Mouse (Mus musculus) stomach, embryonic 14.5 days (tissue): Measurements from ENCODE around the gene Cdh6. TPM values are rescaled to one million over a fixed set of nuclear protein-coding genes. Genes with fewer than 3 reads are reported as not detected.

Source experiments
- ATAC-seq: fragments of 200-750 bp; cut with Nextera tagmentation; 2 replicates; pipeline ENCODE4 v1.8.0; 2017; ENCODE audit warnings: low read depth, moderate TSS enrichment; ENCODE audit not compliant: insufficient number of reproducible peaks, insufficient read depth, low FRiP score
- H3K27ac ChIP-seq: fragments of 300-500 bp; sonication (generic); 2 replicates; pipeline ENCODE4 v1.5.1; 2014; ENCODE audit warnings: mild to moderate bottlenecking, low read length, moderate library complexity, mixed read lengths
- H3K27me3 ChIP-seq: fragments of 300-500 bp; sonication (generic); 2 replicates; pipeline ENCODE4 v1.6.1; 2014; ENCODE audit warnings: low read length, control low read depth, mixed read lengths; ENCODE audit not compliant: control insufficient read depth, insufficient read depth
- H3K36me3 ChIP-seq: fragments of 300-500 bp; sonication (generic); 2 replicates; pipeline ENCODE4 v1.6.1; 2014; ENCODE audit warnings: mild to moderate bottlenecking, control low read depth, low read length, moderate library complexity, mixed read lengths; ENCODE audit not compliant: control insufficient read depth, insufficient read depth
- H3K4me1 ChIP-seq: fragments of 300-500 bp; sonication (generic); 2 replicates; pipeline ENCODE4 v1.6.1; 2014; ENCODE audit warnings: low read length, control low read depth, mixed read lengths; ENCODE audit not compliant: control insufficient read depth, insufficient read depth
- H3K4me2 ChIP-seq: fragments of 300-500 bp; sonication (generic); replicated peaks from 2 replicates; pipeline ENCODE4 v1.6.1; 2014; ENCODE audit warnings: low read depth, low read length, control low read depth
- H3K4me3 ChIP-seq: fragments of 300-500 bp; sonication (generic); 2 replicates; pipeline ENCODE4 v1.5.1; 2014; ENCODE audit warnings: low read depth, low read length, control low read depth
- H3K9ac ChIP-seq: fragments of 300-500 bp; sonication (generic); replicated peaks from 2 replicates; pipeline ENCODE4 v1.6.1; 2014; ENCODE audit warnings: low read depth, mild to moderate bottlenecking, control low read depth, low read length, moderate library complexity, mixed read lengths
- H3K9me3 ChIP-seq: fragments of 300-500 bp; sonication (generic); 2 replicates; pipeline ENCODE4 v1.6.1; 2016; ENCODE audit warnings: low read depth, low read length, control low read depth; ENCODE audit not compliant: control insufficient read depth
- WGBS: fragments of 180-500 bp; shearing (Covaris S2); extraction: QIAGEN DNeasy Blood & Tissue Kit; methylation state at CpG from one replicate; pipeline ENCODE4 v1.1.7; 2014; 5-methylcytosine and 5-hydroxymethylcytosine counted together
- polyA plus RNA-seq: library from polyadenylated mRNA; unstranded; fragments of >200 nt; fragmentation: Nextera tagmentation; extraction: Ambion mirVana; gene quantifications from 2 replicates; pipeline ENCODE4 v1.2.1, GENCODE M21; 2014

Cdh6 gene
- polyA plus RNA-seq, 1 experiment from 2014 or later = 5.7 TPM

- Histone ChIP-seq H3K4me1 (0 out of 2 replicates have a peak, but pooled peaks cover 5% of the 10 kb centered on the region), H3K4me3 (peak overlapping the region; percentile 33), H3K9me3 (no peaks in the 10 kb centered on the region), H3K36me3 (no peaks in the 10 kb centered on the region), H3K9ac (no peak overlapping the region), H3K27ac (no peak overlapping the region), H3K4me2 (peak overlapping the region; percentile 48), H3K27me3 (no peaks in the 10 kb centered on the region)
- ATAC-seq = peak; percentile 53; the same call in 1 of the 2 replicates
- WGBS = 20% methylated on average over 20 of the region's 20 CpGs
Measured at GRCm38 (mm10) chr15:13067429-13068212, 105.9 kb downstream of the Cdh6 start.

GRCm38 (mm10) chr15:13066765-13067164, 106.7 kb downstream of the Cdh6 start:
- no peaks in the 10 kb centered on the region for H3K27me3 ChIP-seq
- H3K9me3 ChIP-seq = no peaks in the 10 kb centered on the region
- H3K36me3 ChIP-seq = no peaks in the 10 kb centered on the region
- WGBS = 38% methylated on average over 9 of the region's 9 CpGs
- H3K9ac ChIP-seq = no peak overlapping the region
- H3K27ac ChIP-seq = no peak overlapping the region
- peak overlapping the region; percentile 48; the same call in 1 of the 2 replicates for H3K4me2 ChIP-seq
- no peak overlapping the region for H3K4me3 ChIP-seq
- ATAC-seq = no peak
- 0 out of 2 replicates have a peak, but pooled peaks cover 5% of the 10 kb centered on the region for H3K4me1 ChIP-seq

GRCm38 (mm10) chr15:13063633-13064032, 109.8 kb downstream of the Cdh6 start:
- no peaks in the 10 kb centered on the region for H3K27me3 ChIP-seq
- no peak for ATAC-seq
- H3K9me3 ChIP-seq = no peaks in the 10 kb centered on the region
- H3K27ac ChIP-seq = no peak overlapping the region
- no peaks in the 10 kb centered on the region for H3K36me3 ChIP-seq
- H3K4me3 ChIP-seq = no peak overlapping the region
- no peak overlapping the region for H3K9ac ChIP-seq
- H3K4me2 ChIP-seq = no peak overlapping the region
- WGBS = 94% methylated on average over 13 of the region's 13 CpGs
- H3K4me1 ChIP-seq = 0 out of 2 replicates have a peak, but pooled peaks cover 5% of the 10 kb centered on the region

- Histone ChIP-seq H3K4me2 (no peak overlapping the region), H3K27ac (no peak overlapping the region), H3K4me3 (no peak overlapping the region), H3K27me3 (no peaks in the 10 kb centered on the region), H3K9me3 (no peaks in the 10 kb centered on the region), H3K4me1 (no peaks in the 10 kb centered on the region), H3K36me3 (no peaks in the 10 kb centered on the region), H3K9ac (no peak overlapping the region)
- 82% methylated on average over 5 of the region's 5 CpGs for WGBS
- no peak for ATAC-seq
Measured at GRCm38 (mm10) chr15:13057728-13058127, 115.7 kb downstream of the Cdh6 start.

- no peaks in the 10 kb centered on the region for H3K27me3 ChIP-seq
- H3K9me3 ChIP-seq = no peaks in the 10 kb centered on the region
- H3K36me3 ChIP-seq = no peaks in the 10 kb centered on the region
- 92% methylated on average over 10 of the region's 10 CpGs for WGBS
- ATAC-seq = no peak
- H3K27ac ChIP-seq = no peak overlapping the region
- no peak overlapping the region for H3K9ac ChIP-seq
- H3K4me1 ChIP-seq = no peaks in the 10 kb centered on the region
- no peak overlapping the region for H3K4me3 ChIP-seq
- H3K4me2 ChIP-seq = no peak overlapping the region
Measured at GRCm38 (mm10) chr15:13057302-13057701, 116.2 kb downstream of the Cdh6 start.

GRCm38 (mm10) chr15:13047910-13048309, 125.6 kb downstream of the Cdh6 start:
- WGBS = 79% methylated on average over 7 of the region's 7 CpGs
- H3K4me3 ChIP-seq = no peak overlapping the region
- no peak overlapping the region for H3K27ac ChIP-seq
- no peak overlapping the region for H3K4me2 ChIP-seq
- H3K4me1 ChIP-seq = no peaks in the 10 kb centered on the region
- no peaks in the 10 kb centered on the region for H3K9me3 ChIP-seq
- no peak for ATAC-seq
- H3K36me3 ChIP-seq = no peaks in the 10 kb centered on the region
- no peaks in the 10 kb centered on the region for H3K27me3 ChIP-seq
- H3K9ac ChIP-seq = no peak overlapping the region

GRCm38 (mm10) chr15:13034436-13034835, 139.0 kb downstream of the Cdh6 start:
- H3K36me3 ChIP-seq = no peaks in the 10 kb centered on the region
- 40% methylated on average over 16 of the region's 16 CpGs for WGBS
- no peak for ATAC-seq
- no peak overlapping the region for H3K9ac ChIP-seq
- no peak overlapping the region for H3K4me2 ChIP-seq
- no peak overlapping the region for H3K4me3 ChIP-seq
- no peaks in the 10 kb centered on the region for H3K9me3 ChIP-seq
- H3K27ac ChIP-seq = no peak overlapping the region
- H3K4me1 ChIP-seq = no peaks in the 10 kb centered on the region
- H3K27me3 ChIP-seq = no peaks in the 10 kb centered on the region

GRCm38 (mm10) chr15:13030641-13031040, 142.8 kb downstream of the Cdh6 start:
- Histone ChIP-seq H3K4me1 (no peaks in the 10 kb centered on the region), H3K27ac (no peak overlapping the region), H3K9ac (no peak overlapping the region), H3K27me3 (no peaks in the 10 kb centered on the region), H3K36me3 (no peaks in the 10 kb centered on the region), H3K4me2 (no peak overlapping the region), H3K9me3 (no peaks in the 10 kb centered on the region), H3K4me3 (no peak overlapping the region)
- ATAC-seq = no peak
- 63% methylated on average over 2 of the region's 2 CpGs for WGBS

GRCm38 (mm10) chr15:13027513-13027912, 146.0 kb downstream of the Cdh6 start:
- Histone ChIP-seq H3K9me3 (no peaks in the 10 kb centered on the region), H3K4me3 (no peak overlapping the region), H3K4me2 (no peak overlapping the region), H3K27me3 (no peaks in the 10 kb centered on the region), H3K4me1 (no peaks in the 10 kb centered on the region), H3K27ac (no peak overlapping the region), H3K36me3 (no peaks in the 10 kb centered on the region), H3K9ac (no peak overlapping the region)
- ATAC-seq = no peak
- WGBS = 66% methylated on average over 5 of the region's 5 CpGs
